In genomic region chr8:70701982-70702841, GRCm38 (mm10) we compare ENCODE assay signal across 11 mouse cellular contexts. TPM values are rescaled to one million over a fixed set of nuclear protein-coding genes. Genes with fewer than 3 reads are reported as not detected.
DNase-seq lines count a peak whose midpoint lies in the region; ATAC-seq and TF ChIP-seq lines count a peak whose summit lies in the region.
"Had no signal": no experiment of that assay in that cellular context is flagged by ENCODE, and none has a peak within 500 bp of the region (broad histone marks: within the 10 kb centered on the region; RNA-seq: fewer than 3 reads in every experiment).

No protein-coding gene starts in this region.

- H3K4me3 ChIP-seq in kidney, embryonic 15.5 days (replicated peaks), result 0 out of 2 replicates have a peak overlapping the region, but pooled peaks have one; percentile 97
- H3K4me3 ChIP-seq in embryonic facial prominence, embryonic 10.5 days, result peak overlapping the region; percentile 25
- 0 out of 2 replicates have a peak overlapping the region, but pooled peaks have one; percentile 10 for H3K4me3 ChIP-seq in hindbrain, embryonic 11.5 days (ENCODE audit: low read depth, low read length)
- peak overlapping the region; percentile 92; the same call in 1 of the 2 replicates for H3K4me3 ChIP-seq in midbrain, postnatal 0 days (ENCODE audit: low read depth, low read length)

- H3K27me3 ChIP-seq in kidney, embryonic 15.5 days, result no peaks in the 10 kb centered on the region
- H3K27me3 ChIP-seq in embryonic facial prominence, embryonic 10.5 days (replicated peaks; ENCODE audit: low read depth, poor library complexity, severe bottlenecking), result no peaks in the 10 kb centered on the region
- H3K27me3 ChIP-seq in hindbrain, embryonic 11.5 days (ENCODE audit: control insufficient read depth, insufficient read depth, low read length), result no peaks in the 10 kb centered on the region
- no peaks in the 10 kb centered on the region for H3K27me3 ChIP-seq in midbrain, postnatal 0 days (ENCODE audit: insufficient read depth, low read length)

- no peak for DNase-seq in kidney, postnatal 25 days
- no peak for DNase-seq in embryonic facial prominence, embryonic 10.5 days (ENCODE audit: low spot score)
- DNase-seq in hindbrain, embryonic 11.5 days (ENCODE audit: low spot score), result no peak
- DNase-seq in midbrain, postnatal 0 days (ENCODE audit: low spot score), result no peak
- no peak for DNase-seq in cerebellum, postnatal 4 days (ENCODE audit: low spot score in 2 of 2)
- no peak for DNase-seq in spleen, postnatal 36 days (ENCODE audit: low spot score in 2 of 2)
- DNase-seq: kidney, adult 8-10 months had no signal

- no peaks in the 10 kb centered on the region for H3K9me3 ChIP-seq in kidney, embryonic 15.5 days (replicated peaks)
- H3K9me3 ChIP-seq in embryonic facial prominence, embryonic 10.5 days, result no peaks in the 10 kb centered on the region
- H3K9me3 ChIP-seq in hindbrain, embryonic 11.5 days (ENCODE audit: control insufficient read depth, low read length), result no peaks in the 10 kb centered on the region
- H3K9me3 ChIP-seq in midbrain, postnatal 0 days (ENCODE audit: low read length), result no peaks in the 10 kb centered on the region

- WGBS in kidney, embryonic 15.5 days, result 76% methylated on average over 2 of the region's 2 CpGs
- WGBS in embryonic facial prominence, embryonic 10.5 days, result 90% methylated on average over 2 of the region's 2 CpGs
- WGBS in hindbrain, embryonic 11.5 days, result 90% methylated on average over 2 of the region's 2 CpGs
- WGBS in midbrain, postnatal 0 days, result 87% methylated on average over 2 of the region's 2 CpGs

- H3K9ac ChIP-seq in kidney, embryonic 15.5 days, result no peak overlapping the region
- H3K9ac ChIP-seq in hindbrain, embryonic 11.5 days (ENCODE audit: low read depth, low read length), result no peak overlapping the region
- no peak overlapping the region for H3K9ac ChIP-seq in midbrain, postnatal 0 days (replicated peaks; ENCODE audit: low read length, poor library complexity, severe bottlenecking)

- H3K36me3 ChIP-seq in kidney, embryonic 15.5 days, result peaks cover 24% of the 10 kb centered on the region
- H3K36me3 ChIP-seq in embryonic facial prominence, embryonic 10.5 days (replicated peaks), result peaks cover 30% of the 10 kb centered on the region
- peaks cover 5% of the 10 kb centered on the region for H3K36me3 ChIP-seq in hindbrain, embryonic 11.5 days (ENCODE audit: control insufficient read depth, insufficient read depth, low read length)
- H3K36me3 ChIP-seq in midbrain, postnatal 0 days (ENCODE audit: insufficient read depth, low read length), result no peaks in the 10 kb centered on the region

- no peak for TF ChIP-seq CTCF in midbrain, postnatal 0 days (IDR thresholded peaks at IDR 0.05)

- no peak for ATAC-seq in kidney, embryonic 15.5 days (replicated peaks; ENCODE audit: low FRiP score)
- no peak for ATAC-seq in hindbrain, embryonic 11.5 days (ENCODE audit: low FRiP score)
- no peak for ATAC-seq in midbrain, postnatal 0 days (ENCODE audit: low FRiP score)
- ATAC-seq in activated CD4-positive, CD25-positive, alpha-beta regulatory T cell, adult 4 months, result no peak

- peak overlapping the region; percentile 72 for H3K4me2 ChIP-seq in kidney, embryonic 15.5 days
- no peak overlapping the region; the same call in none of the 2 replicates for H3K4me2 ChIP-seq in hindbrain, embryonic 11.5 days (replicated peaks; ENCODE audit: low read depth, low read length)
- H3K4me2 ChIP-seq in midbrain, postnatal 0 days (ENCODE audit: low read depth, low read length, poor library complexity, severe bottlenecking), result peak overlapping the region; percentile 64

- no peak overlapping the region for H3K27ac ChIP-seq in kidney, embryonic 15.5 days
- H3K27ac ChIP-seq in embryonic facial prominence, embryonic 10.5 days (replicated peaks), result no peak overlapping the region
- H3K27ac ChIP-seq in hindbrain, embryonic 11.5 days (ENCODE audit: low read depth, low read length), result no peak overlapping the region
- no peak overlapping the region for H3K27ac ChIP-seq in midbrain, postnatal 0 days (ENCODE audit: low read depth, low read length)

- peaks cover 33% of the 10 kb centered on the region for H3K4me1 ChIP-seq in kidney, embryonic 15.5 days
- peaks cover 40% of the 10 kb centered on the region for H3K4me1 ChIP-seq in embryonic facial prominence, embryonic 10.5 days
- peaks cover 12% of the 10 kb centered on the region for H3K4me1 ChIP-seq in hindbrain, embryonic 11.5 days (replicated peaks; ENCODE audit: control insufficient read depth, insufficient read depth, low read length)
- H3K4me1 ChIP-seq in midbrain, postnatal 0 days (ENCODE audit: insufficient read depth, low read length), result peaks cover 10% of the 10 kb centered on the region

RNA-seq across cellular contexts. Expression of gene Iqcn, which starts 1.0 kb away (rescaled TPM):
- polyA plus RNA-seq in kidney, embryonic 15.5 days (2015; fragmentation: Nextera tagmentation; extraction: Ambion mirVana), result 0.03 and 0.09 TPM in 2 replicates
- 0.05 TPM in 1 of 2 replicates, not detected in the other for polyA plus RNA-seq in embryonic facial prominence, embryonic 10.5 days (2016; fragmentation: Nextera tagmentation; extraction: Ambion mirVana)
- polyA plus RNA-seq in hindbrain, embryonic 11.5 days (2014; fragmentation: Nextera tagmentation; extraction: Ambion mirVana), result 0.03 and 0.14 TPM in 2 replicates
- total RNA-seq in midbrain, postnatal 0 days (2014; rRNA removed), result 0.22 TPM in 1 of 2 replicates, not detected in the other
- 0.06 and 0.07 TPM in 2 replicates for polyA plus RNA-seq in midbrain, postnatal 0 days (2015; fragmentation: Nextera tagmentation; extraction: Ambion mirVana)
- polyA plus RNA-seq in activated CD4-positive, CD25-positive, alpha-beta regulatory T cell, adult 4 months (2017; shearing (Covaris generic)), result not detected
- total RNA-seq: common myeloid progenitor, adult 5-6 weeks; MEL had no signal

RNA-seq across cellular contexts. Expression of gene Jund, which starts 3.5 kb away (rescaled TPM):
- 59.9 and 68.1 TPM in 2 replicates for polyA plus RNA-seq in kidney, embryonic 15.5 days (2015; fragmentation: Nextera tagmentation; extraction: Ambion mirVana)
- 58.7 and 61.7 TPM in 2 replicates for polyA plus RNA-seq in embryonic facial prominence, embryonic 10.5 days (2016; fragmentation: Nextera tagmentation; extraction: Ambion mirVana)
- 126 and 137 TPM in 2 replicates for polyA plus RNA-seq in hindbrain, embryonic 11.5 days (2014; fragmentation: Nextera tagmentation; extraction: Ambion mirVana)
- 470 and 553 TPM in 2 replicates for total RNA-seq in midbrain, postnatal 0 days (2014; rRNA removed)
- 91.0 and 99.3 TPM in 2 replicates for polyA plus RNA-seq in midbrain, postnatal 0 days (2015; fragmentation: Nextera tagmentation; extraction: Ambion mirVana)
- 10 to 100 TPM; 12.5 to 20.0 TPM for polyA plus RNA-seq in activated CD4-positive, CD25-positive, alpha-beta regulatory T cell, adult 4 months (2017; shearing (Covaris generic))

RNA-seq across cellular contexts. Expression of gene Gm3336, which starts 16.1 kb away (rescaled TPM):
- polyA plus RNA-seq in kidney, embryonic 15.5 days (2015; fragmentation: Nextera tagmentation; extraction: Ambion mirVana), result 0.55 and 0.83 TPM in 2 replicates
- polyA plus RNA-seq in embryonic facial prominence, embryonic 10.5 days (2016; fragmentation: Nextera tagmentation; extraction: Ambion mirVana), result not detected in 2 replicates
- not detected in 2 replicates for polyA plus RNA-seq in hindbrain, embryonic 11.5 days (2014; fragmentation: Nextera tagmentation; extraction: Ambion mirVana)
- total RNA-seq in midbrain, postnatal 0 days (2014; rRNA removed), result not detected in 2 replicates
- not detected in 2 replicates for polyA plus RNA-seq in midbrain, postnatal 0 days (2015; fragmentation: Nextera tagmentation; extraction: Ambion mirVana)
- polyA plus RNA-seq in activated CD4-positive, CD25-positive, alpha-beta regulatory T cell, adult 4 months (2017; shearing (Covaris generic)), result not detected
- total RNA-seq: common myeloid progenitor, adult 5-6 weeks had no signal

RNA-seq across cellular contexts. Expression of gene Pde4c, which starts 21.3 kb away (rescaled TPM):
- 7.6 and 9.4 TPM in 2 replicates for polyA plus RNA-seq in kidney, embryonic 15.5 days (2015; fragmentation: Nextera tagmentation; extraction: Ambion mirVana)
- 0.20 and 0.69 TPM in 2 replicates for polyA plus RNA-seq in embryonic facial prominence, embryonic 10.5 days (2016; fragmentation: Nextera tagmentation; extraction: Ambion mirVana)
- 0.09 TPM in 1 of 2 replicates, not detected in the other for polyA plus RNA-seq in hindbrain, embryonic 11.5 days (2014; fragmentation: Nextera tagmentation; extraction: Ambion mirVana)
- total RNA-seq in midbrain, postnatal 0 days (2014; rRNA removed), result 0.77 and 1.5 TPM in 2 replicates
- polyA plus RNA-seq in midbrain, postnatal 0 days (2015; fragmentation: Nextera tagmentation; extraction: Ambion mirVana), result 0.21 and 0.39 TPM in 2 replicates
- under 1 TPM; 0.47 to 0.95 TPM for polyA plus RNA-seq in activated CD4-positive, CD25-positive, alpha-beta regulatory T cell, adult 4 months (2017; shearing (Covaris generic))

RNA-seq across cellular contexts. Expression of gene Lsm4, which starts 29.2 kb away (rescaled TPM):
- 291 and 295 TPM in 2 replicates for polyA plus RNA-seq in kidney, embryonic 15.5 days (2015; fragmentation: Nextera tagmentation; extraction: Ambion mirVana)
- polyA plus RNA-seq in embryonic facial prominence, embryonic 10.5 days (2016; fragmentation: Nextera tagmentation; extraction: Ambion mirVana), result 347 and 351 TPM in 2 replicates
- 282 and 299 TPM in 2 replicates for polyA plus RNA-seq in hindbrain, embryonic 11.5 days (2014; fragmentation: Nextera tagmentation; extraction: Ambion mirVana)
- total RNA-seq in midbrain, postnatal 0 days (2014; rRNA removed), result 140 and 312 TPM in 2 replicates
- 157 and 169 TPM in 2 replicates for polyA plus RNA-seq in midbrain, postnatal 0 days (2015; fragmentation: Nextera tagmentation; extraction: Ambion mirVana)
- polyA plus RNA-seq in activated CD4-positive, CD25-positive, alpha-beta regulatory T cell, adult 4 months (2017; shearing (Covaris generic)), result 100 to 1,000 TPM; 115 to 120 TPM

Comparison
In these comparisons a context has a peak if more than half of its experiments do, and no peak if none do; other contexts are left out.
1. H3K4me3 ChIP-seq: peak in every context shown above with its lines; median percentile 97 in kidney, embryonic 15.5 days; 92 in midbrain, postnatal 0 days; 25 in embryonic facial prominence, embryonic 10.5 days; 10 in hindbrain, embryonic 11.5 days.